Mouse (Mus musculus): ENCODE measurements around the gene Rere.
"Not testable (repeated sequence)": the region's sequence is repeated elsewhere in the genome, so short reads cannot be mapped to it uniquely, and the experiment has no call there.

Rere gene

DNA sequence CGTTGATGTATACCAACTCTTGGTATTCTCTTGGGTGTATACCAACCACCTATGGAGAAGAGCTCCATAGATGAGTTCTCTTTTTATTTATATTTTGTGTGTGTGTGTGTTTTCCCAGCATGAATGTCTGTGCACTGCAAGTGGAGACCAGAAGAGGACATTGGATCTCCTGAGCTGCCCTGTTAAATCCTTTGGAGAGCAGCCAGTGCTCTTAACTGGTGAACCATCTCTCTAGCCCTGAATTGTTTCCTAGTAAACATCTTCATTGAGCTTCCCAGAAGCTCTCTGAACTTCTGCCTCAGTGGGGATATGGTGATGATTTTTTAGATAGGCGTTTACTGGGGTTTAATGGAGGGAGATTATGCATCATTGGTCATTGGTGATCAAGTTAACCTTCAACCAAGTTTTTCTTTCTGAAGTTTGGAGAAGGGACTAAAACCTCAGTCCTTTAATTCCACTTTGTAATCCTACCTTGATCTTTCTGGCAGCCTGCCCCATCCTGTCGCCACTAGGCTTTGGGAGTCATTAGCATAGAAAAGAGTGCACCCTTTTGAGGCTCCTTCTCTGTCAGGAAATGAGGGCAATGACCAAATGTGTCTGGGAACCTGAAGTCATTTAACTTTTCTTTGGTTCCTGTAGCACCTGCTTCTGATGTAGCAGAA, 309.3 kb downstream of the Rere start:
- DNase-seq, result peak; percentile 79

DNA sequence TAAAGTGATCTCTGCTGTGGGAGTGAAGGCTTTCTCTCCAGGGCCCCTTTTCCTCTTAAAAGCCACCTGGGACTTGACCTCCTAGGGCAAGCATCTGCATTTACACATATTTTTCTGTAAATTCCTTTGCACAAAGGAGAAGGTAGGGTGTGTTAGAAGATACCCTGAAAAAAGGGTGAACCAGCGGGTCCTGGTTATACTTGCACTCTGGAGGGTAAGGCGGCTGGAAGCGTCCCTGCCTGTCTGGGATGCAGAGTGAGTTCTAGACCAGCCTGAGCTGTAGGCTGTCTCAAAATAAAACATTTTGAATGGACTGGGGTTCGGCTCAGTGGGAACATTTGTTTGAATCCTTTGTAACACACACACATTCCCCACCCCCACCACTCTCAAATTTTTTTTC, 310.2 kb downstream of the Rere start:
- DNase-seq, result no peak

DNA sequence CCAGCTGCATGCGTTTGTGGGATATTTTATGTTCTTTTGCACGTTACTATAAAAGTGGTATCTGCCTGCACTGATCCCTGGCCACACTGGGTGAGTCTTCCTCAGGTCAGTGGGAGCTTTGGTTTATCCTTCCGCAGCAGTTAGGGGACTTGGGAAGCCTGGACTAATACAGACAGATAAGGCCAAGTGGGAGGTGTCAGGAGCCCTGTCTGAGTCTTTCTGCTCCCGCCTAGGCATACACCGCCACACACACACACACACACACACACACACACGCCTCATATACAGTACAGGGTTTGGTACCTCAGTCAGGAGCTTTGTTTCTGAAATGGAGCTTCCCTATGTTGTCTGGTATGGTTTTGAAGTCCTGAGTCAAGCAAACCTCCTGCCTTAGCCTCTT, 310.6 kb downstream of the Rere start:
- no peak for DNase-seq

DNA sequence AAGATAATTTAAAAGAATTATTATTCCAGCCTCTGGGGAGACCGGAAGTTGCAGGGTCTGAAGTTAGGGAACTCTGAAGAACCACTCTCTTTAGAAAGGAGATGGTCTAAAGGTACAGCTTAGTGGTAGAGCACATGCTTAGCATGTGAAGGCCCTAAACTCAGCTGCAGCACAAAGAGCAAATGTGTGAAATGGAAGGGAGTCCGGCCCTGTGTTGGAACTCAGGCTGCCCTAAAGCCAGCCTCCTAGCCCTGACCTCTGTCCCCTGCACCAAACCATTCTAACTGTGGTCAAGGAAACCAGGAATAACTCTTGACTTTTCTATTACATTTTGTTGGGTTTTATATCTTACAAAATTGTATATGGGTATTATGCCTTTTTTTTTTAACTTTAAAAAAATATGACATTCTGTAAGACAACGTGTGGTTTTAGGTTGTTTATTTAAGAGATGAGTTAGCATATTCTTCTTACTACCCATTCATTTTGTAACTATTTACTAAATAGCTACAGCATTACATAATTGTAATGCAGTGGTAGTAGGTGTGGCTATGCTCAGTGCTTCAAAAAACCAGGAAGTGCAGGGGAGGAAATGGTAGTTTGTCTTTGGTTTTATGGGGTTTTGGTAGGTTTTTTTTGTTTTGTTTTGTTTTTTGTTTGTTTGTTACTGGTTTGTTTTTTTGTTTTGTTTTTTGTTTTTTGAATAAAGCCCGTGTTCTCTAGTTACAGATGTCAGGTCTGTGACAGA, 312.2 kb downstream of the Rere start:
- DNase-seq, result no peak

DNA sequence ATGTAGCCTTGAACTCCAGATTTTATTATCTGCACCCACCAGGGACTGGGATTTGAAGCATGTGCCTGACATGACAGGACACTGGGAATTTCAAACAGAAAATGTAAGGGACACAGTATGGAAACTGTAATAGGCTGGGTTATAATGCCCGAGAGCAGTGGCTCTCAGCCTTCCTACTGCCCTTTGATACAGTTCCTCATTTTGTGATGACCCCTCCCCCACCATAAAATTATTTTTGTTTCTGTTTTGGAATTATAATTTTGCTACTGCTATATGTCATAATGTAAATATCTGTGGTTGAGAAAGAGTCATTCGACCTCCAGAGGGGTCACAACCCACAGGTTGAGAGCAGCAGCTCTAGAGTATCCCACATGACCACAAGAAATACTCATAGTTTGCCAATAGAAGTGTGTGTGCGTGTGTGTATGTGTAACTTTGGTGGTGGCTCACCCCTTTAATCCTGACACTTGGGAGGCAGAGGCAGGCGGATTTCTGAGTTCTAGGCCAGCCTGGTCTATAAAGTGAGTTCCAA, 312.9 kb downstream of the Rere start:
- no peak for DNase-seq

DNA sequence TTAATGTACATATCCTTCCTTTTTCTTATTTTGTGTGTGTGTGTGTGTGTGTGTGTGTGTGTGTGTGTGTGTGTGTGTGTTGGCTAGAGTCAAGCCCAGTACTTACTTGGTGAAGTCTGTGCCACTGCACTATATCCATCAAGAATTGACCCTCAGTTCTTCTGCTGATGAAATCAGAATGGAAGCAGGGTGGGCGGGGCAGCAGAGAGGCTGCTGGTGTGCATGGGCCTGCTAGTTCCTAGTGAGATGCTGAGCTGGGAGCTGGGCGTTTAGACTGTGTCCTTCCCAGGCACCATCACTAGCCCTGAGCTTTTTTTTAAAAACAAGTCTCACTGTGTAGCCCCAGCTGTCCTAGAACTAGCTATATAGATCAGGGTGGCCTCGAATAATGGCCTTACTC, 313.6 kb downstream of the Rere start:
- DNase-seq, result no peak

DNA sequence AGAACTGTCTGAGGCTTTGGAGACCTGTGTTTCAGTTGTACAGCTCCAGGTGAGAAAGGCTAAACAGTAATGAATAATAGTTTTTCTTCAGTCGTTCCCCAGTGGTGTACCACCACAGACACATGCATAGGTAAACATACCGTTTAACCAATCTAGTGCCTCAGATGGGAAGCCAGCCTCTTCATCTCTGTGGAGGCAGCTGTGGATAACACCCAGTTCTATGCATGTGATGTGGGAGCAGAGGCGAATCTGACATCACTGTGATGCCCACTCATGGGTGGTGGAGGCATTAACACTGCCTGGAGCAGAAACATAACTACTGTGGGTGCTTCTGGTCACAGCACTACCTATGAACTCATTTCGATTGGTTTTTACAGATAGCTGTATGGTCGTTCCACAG, 314.5 kb downstream of the Rere start:
- DNase-seq, result no peak

DNA sequence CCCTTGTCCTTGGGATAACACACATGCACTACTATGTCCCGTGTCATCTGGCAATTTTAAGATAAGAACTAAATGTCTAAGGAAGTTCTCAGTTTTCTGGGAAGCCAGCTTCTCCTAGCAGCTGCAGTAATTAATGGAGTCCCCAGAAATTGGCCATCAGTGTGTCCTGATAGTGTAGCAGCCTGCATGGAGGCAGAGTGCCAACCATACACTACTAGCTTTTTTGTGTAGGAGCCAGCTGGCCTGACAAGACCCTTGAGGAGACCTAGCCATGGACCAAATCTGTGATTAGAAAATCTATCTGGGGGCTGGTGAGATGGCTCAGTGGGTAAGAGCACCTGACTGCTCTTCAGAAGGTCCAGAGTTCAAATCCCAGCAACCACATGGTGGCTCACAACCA, 317.2 kb downstream of the Rere start:
- no peak for DNase-seq

DNA sequence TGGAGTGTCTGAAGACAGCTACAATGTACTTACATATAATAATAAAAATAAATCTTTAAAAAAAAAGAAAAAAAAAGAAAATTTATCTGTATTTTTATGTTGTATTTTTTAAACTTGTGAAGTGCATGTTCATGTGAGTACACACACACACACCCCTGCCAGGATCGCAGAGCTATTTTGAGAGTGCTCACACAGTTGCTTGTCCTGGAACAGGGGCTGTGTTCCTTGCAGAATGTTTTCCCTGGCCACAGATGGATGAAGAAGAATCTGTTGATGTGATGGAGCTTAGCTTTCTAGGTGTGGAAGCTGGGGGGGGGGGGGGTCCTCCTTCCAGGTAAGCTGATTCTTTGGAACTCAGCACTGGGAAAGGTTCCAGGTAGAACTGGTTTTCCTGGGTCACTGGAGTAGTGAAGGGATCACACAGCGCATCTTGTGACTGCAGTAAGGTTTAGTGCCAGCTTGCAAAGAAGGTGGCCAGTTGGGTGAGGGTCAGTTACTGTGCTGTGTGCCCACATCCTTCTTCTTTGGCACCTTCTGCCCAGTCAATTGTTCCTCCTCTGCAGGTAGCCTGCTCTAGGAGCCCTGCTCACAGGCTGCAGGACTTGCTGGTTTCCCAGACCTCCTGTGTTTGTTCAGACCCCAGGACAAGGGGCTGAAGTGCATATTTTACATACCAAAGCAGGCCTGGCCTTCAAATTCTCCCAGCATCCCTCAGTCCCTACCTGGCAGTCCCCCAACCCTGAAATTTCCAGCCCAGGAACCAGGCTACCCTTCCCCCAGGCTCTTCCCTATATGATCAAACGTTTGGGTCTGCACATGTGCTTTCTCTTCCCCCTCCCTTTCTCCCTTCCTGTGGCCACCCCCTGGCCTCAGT, 317.9 kb downstream of the Rere start:
- DNase-seq, result peak; percentile 55

DNA sequence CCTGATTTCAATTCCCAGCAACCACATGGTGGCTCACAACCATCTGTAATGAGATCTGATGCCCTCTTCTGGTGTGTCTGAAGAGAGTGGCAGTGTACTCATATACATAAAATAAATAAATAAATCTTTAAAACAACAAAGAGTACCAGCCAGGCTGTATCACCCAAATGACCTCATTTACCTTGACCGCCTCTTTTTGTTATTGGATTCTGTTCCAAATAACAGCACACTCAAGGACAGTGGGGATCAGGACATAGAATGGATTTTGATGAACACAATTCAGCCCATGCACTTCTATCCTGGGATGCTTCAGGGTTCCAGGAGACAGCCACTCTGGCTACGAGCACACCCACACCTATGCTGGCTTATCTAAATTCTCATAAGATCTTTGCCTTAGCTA, 319.1 kb downstream of the Rere start:
- not testable (repeated sequence) for DNase-seq

DNA sequence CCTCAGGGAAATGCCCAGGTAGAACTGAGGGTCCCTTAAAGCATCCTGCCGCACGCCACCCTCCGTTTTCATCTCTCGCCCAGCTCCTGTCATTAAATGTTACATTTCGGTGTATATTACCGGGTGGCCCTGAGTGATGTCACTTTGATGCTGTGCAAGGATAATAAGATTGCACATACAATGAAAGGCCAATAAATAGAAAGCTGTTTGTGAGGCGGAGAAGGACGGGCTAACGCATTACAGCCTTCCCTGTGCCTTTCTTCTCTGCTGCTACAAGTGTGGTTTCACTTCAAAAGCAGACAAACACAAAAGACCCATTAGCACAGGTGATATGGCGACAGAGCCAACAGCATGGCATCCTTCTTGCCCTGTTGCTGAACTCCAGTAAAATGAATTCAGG, 320.0 kb downstream of the Rere start:
- DNase-seq, result no peak

DNA sequence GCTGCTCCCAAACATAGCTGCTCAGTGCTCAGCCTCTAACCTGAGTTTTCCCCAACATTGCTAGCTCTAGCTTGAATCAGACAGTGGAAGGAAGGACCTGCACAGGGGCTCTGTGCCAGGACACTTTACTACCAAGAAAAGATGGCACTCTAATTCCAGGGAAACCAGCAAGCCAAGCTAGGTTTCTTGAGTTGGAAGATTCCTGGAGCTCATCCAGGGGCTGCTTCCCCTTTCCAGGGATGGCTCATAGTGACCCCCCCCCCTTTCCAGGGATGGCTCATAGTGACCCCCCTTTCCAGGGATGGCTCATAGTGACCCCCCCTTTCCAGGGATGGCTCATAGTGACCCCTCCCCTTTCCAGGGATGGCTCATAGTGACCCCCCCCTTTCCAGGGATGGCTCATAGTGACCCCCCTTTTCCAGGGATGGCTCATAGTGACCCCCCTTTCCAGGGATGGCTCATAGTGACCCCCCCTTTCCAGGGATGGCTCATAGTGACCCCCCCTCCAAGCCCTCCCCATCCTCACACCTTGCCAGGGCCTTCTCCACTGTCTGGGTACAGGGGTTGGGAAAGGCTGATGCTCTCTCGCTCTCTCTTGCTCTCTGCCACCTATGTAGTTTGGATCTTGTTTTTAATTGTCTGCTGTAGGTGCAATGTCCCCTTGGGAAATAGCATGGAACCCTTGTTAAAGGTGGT, 322.1 kb downstream of the Rere start:
- no peak for DNase-seq

DNA sequence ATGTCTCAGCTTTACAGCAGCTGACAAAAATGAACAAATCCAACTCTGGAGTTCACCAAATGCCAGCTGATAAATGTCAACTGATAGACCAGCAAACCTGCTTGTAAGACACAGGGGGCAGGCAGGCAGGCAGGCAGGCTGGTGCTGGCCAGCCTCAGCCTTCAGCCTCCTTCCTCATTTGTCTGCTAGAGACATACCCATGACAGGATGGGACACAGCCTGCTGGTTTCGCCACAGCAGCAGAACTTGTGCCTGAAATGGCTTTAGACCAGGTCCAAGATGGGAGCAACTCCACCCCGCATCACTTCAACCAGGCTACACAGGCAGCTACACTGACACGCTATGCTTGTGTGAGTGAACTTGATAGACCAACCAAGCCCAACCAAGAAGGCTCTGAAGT, 324.4 kb downstream of the Rere start:
- DNase-seq, result no peak

DNA sequence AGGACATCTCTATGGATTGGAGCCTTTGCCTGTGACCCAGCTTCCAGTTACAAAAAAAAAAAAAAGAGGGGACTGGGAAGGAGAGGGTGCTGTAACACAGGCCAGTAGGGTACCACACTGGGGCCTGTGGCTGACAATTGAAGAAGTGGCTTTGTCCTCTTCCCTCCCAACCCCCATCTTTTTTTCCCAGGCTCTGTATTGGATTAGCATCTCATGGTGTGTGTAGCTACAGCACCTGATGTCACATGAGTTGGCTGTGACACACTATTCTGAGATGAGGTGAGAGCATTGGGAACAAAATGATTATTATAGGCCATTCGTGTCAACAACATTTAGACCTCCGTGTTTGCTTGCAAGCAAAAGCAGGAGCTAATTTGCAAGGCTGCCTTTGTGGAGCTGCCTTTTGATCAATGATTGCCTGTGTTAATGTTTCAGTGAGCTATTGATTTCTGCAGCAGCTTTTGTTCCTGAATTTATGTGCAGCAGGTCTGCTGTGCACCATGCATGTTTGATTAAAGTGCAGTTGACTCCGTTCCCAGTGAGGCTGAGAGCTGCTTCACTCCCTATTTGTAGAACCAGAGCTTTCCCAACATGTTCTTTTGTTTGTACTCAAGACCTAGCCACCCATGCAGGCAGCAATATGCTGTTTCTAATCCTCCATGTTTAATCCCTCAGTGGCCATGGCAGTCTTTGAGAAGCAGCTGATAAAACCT, 325.2 kb downstream of the Rere start:
- no peak for DNase-seq

DNA sequence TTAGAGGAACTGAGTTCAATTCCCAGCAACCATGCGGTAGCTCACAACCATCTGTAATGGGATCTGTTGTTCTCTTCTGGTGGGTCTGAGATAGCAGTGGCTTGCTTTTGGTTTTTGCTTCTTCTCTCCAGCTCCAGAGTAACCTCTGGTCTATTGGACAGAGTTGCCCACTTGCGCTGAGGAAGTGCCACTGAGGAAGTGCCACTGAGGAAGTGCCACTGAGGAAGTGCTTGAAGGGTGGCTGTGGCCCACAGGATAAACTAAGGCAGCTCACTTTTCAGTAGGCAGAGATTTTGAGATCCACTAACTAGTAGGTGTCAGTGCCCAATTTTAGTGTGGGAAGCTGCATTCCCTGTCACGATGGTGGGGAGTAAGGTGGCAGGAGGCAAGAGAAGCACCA, 327.2 kb downstream of the Rere start:
- DNase-seq, result no peak

DNA sequence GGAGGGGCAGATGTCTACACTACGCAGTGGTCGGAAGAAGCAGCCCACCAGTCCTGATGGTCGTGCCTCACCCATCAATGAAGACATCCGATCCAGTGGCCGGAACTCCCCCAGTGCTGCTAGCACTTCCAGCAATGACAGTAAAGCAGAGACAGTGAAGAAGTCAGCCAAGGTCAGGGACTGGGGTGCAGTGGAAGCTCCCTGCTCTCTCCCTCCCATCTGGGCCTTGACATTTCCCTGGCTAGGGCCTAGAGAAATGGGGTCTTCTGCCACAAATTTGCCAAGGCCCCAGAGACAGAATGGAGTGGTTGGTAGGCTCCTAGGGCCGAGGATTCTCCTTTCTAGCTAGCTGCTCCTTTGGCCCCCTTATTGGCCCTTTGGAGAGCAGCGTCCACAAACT, 332.3 kb downstream of the Rere start:
- no peak for DNase-seq

DNA sequence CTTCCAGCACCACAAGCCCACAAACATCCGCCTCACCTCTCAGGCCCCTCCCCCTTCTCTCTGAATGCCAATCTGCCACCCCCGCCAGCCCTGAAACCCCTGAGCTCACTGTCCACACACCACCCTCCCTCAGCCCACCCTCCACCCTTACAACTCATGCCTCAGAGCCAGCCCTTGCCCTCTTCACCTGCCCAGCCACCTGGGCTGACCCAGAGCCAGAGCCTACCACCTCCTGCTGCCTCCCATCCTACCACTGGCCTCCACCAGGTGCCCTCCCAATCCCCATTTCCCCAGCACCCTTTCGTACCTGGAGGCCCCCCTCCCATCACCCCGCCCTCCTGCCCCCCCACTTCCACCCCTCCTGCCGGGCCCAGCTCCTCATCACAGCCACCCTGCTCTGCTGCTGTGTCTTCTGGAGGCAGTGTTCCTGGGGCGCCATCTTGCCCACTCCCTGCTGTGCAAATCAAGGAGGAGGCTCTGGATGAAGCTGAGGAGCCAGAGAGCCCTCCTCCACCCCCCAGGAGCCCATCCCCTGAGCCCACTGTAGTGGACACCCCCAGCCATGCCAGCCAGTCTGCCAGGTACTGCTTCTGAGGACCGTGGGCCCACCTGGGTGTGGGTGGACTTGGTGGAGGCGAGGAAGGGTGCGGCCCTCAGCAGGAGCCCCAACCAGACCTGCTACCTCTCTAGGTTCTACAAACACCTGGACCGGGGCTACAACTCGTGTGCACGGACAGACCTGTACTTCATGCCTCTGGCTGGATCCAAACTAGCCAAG, 334.0 kb downstream of the Rere start:
- no peak for DNase-seq

DNA sequence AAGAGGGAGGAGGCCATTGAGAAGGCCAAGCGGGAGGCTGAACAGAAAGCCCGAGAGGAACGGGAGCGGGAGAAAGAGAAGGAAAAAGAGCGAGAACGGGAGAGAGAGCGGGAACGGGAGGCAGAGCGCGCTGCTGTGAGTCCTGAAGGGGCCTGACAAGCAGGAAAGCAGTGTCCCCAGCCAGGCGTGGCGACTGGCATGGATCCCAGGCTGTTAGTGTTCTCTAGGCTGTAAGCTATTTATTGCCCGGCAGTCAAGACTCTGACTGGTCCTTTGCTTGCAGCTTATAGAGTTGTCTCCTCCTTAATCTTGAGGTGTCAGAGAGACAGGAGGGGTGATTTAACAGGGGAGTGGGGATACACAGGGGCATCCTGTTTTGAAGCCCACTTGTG, 334.6 kb downstream of the Rere start:
- peak; percentile 72 for DNase-seq

DNA sequence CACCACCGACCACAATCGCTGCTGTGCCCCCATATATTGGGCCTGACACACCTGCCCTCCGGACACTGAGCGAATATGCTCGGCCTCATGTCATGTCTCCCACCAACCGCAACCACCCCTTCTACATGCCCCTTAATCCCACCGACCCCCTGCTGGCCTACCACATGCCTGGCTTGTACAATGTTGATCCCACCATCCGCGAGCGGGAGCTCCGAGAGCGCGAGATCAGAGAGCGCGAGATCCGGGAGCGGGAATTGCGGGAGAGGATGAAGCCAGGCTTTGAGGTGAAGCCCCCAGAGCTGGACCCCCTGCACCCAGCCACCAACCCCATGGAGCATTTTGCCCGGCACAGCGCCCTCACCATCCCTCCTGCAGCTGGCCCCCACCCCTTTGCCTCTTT, 335.4 kb downstream of the Rere start:
- no peak for DNase-seq

DNA sequence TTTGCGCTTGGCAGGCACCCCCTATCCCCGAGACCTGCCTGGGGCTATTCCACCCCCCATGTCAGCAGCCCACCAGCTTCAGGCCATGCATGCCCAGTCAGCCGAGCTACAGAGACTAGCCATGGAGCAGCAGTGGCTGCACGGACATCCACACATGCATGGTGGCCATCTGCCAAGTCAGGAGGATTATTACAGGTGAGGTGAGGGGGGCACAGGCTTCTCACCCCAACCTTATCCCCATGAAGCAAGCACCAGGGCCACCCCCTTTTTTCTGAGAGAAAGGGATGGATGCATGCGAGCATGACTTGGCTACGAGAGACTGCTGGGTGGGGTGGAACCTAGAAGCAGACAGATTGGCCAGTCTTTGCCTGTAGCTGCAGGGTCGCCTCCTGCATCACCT, 337.6 kb downstream of the Rere start:
- no peak for DNase-seq

DNA sequence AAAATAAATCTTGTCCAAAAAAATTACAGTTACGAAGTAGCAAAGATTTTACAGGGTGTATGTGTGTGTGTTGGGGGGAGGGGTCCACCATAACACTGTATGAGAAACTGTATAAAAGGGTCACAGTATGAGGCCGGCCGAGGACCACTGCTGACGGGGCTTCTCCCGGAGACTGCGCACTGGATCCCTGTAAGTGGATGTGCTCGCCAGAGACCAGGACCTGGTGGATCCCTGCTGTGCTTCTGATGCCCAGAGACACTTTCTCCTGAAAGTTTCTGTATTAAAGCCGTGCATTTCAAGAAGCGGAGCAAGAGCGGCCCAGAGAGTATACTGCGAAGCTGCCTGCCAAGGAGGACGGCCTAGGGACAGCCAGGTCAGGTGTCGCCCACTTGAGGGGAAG, 341.2 kb downstream of the Rere start:
- DNase-seq, result no peak
